Mouse (Mus musculus) liver, postnatal 0 days (tissue): ENCODE data around the gene Kcnt2. TPM values are rescaled to one million over a fixed set of nuclear protein-coding genes. Genes with fewer than 3 reads are reported as not detected.

ENCODE experiments used
- ATAC-seq: fragments of 200-750 bp; cut with Nextera tagmentation; 2 replicates; pipeline ENCODE4 v1.8.0; 2017; ENCODE audit warnings: mild to moderate bottlenecking, moderate library complexity
- DNase-seq: peaks from one replicate; pipeline ENCODE4 v3.0.0-alpha.2; 2016
- H3K27ac ChIP-seq: fragments of 300-500 bp; sonication (generic); 2 replicates; pipeline ENCODE4 v1.5.1; 2014; ENCODE audit warnings: antibody characterized with exemption, moderate library complexity, mild to moderate bottlenecking, low read depth
- H3K27me3 ChIP-seq: fragments of 300-500 bp; sonication (generic); 2 replicates; pipeline ENCODE4 v1.6.1; 2014; ENCODE audit warnings: low read length, control low read depth, mixed read lengths; ENCODE audit not compliant: insufficient read depth
- H3K36me3 ChIP-seq: fragments of 300-500 bp; sonication (generic); replicated peaks from 2 replicates; pipeline ENCODE4 v1.6.1; 2014; ENCODE audit warnings: mild to moderate bottlenecking, control low read depth, low read length, moderate library complexity, mixed read lengths; ENCODE audit not compliant: insufficient read depth
- H3K4me1 ChIP-seq: fragments of 300-500 bp; sonication (generic); 2 replicates; pipeline ENCODE4 v1.6.1; 2014; ENCODE audit warnings: antibody characterized with exemption, mild to moderate bottlenecking, control low read depth; ENCODE audit not compliant: insufficient read depth
- H3K4me2 ChIP-seq: fragments of 300-500 bp; sonication (generic); 2 replicates; pipeline ENCODE4 v1.6.1; 2014; ENCODE audit warnings: low read depth, mild to moderate bottlenecking, low read length, moderate library complexity, mixed read lengths
- H3K4me3 ChIP-seq: fragments of 300-500 bp; sonication (generic); 2 replicates; pipeline ENCODE4 v1.5.1; 2014; ENCODE audit warnings: low read depth, low read length
- H3K9ac ChIP-seq: fragments of 300-500 bp; sonication (generic); replicated peaks from 2 replicates; pipeline ENCODE4 v1.6.1; 2014; ENCODE audit warnings: mild to moderate bottlenecking, moderate library complexity
- H3K9me3 ChIP-seq: fragments of 300-500 bp; sonication (generic); 2 replicates; pipeline ENCODE4 v1.6.1; 2016; ENCODE audit warnings: mild to moderate bottlenecking, control low read depth, low read length, mixed read lengths
- CTCF ChIP-seq: sonication (generic); IDR thresholded peaks from 2 replicates; pipeline ENCODE4 v1.5.1; 2016; ENCODE audit warnings: antibody characterized with exemption, low read depth
- EP300 ChIP-seq: IDR thresholded peaks from 2 replicates; pipeline ENCODE4 v1.6.1; 2016; ENCODE audit warnings: antibody characterized with exemption, low read depth, mild to moderate bottlenecking
- WGBS: fragments of 180-500 bp; shearing (Covaris S2); extraction: QIAGEN DNeasy Blood & Tissue Kit; methylation state at CpG from one replicate; pipeline ENCODE4 v1.1.7; 2014; ENCODE audit not compliant: insufficient replicate concordance; 5-methylcytosine and 5-hydroxymethylcytosine counted together
- polyA plus RNA-seq: library from polyadenylated mRNA; unstranded; fragments of >200 nt; fragmentation: Nextera tagmentation; extraction: Ambion mirVana; gene quantifications from 2 replicates; pipeline ENCODE4 v1.2.1, GENCODE M21; 2015

The Kcnt2 gene
- polyA plus RNA-seq, 1 experiment from 2014 or later = 0.12 TPM

GRCm38 (mm10) chr1:140491406-140491805 lies 245.4 kb downstream of the Kcnt2 start:
- no peak overlapping the region for H3K9ac ChIP-seq

GRCm38 (mm10) chr1:140492237-140492636 lies 246.3 kb downstream of the Kcnt2 start:
- Histone ChIP-seq H3K4me2 (no peak overlapping the region), H3K9ac (no peak overlapping the region), H3K4me1 (no peaks in the 10 kb centered on the region), H3K4me3 (no peak overlapping the region), H3K27me3 (no peaks in the 10 kb centered on the region), H3K27ac (no peak overlapping the region), H3K9me3 (no peaks in the 10 kb centered on the region), H3K36me3 (no peaks in the 10 kb centered on the region)
- ATAC-seq = no peak
- no peak for DNase-seq
- TF ChIP-seq CTCF (no peak), EP300 (no peak)
- 83% methylated on average over 2 of the region's 2 CpGs for WGBS

More at GRCm38 (mm10) chr1:140491406-140491805, 245.4 kb downstream of the Kcnt2 start:
- TF ChIP-seq EP300 = no peak
- TF ChIP-seq CTCF = no peak
- H3K27me3 ChIP-seq = no peaks in the 10 kb centered on the region
- H3K4me2 ChIP-seq = no peak overlapping the region
- H3K4me1 ChIP-seq = no peaks in the 10 kb centered on the region
- H3K27ac ChIP-seq = no peak overlapping the region
- WGBS = 71% methylated on average over 1 of the region's 1 CpGs
- H3K9me3 ChIP-seq = no peaks in the 10 kb centered on the region
- H3K4me3 ChIP-seq = no peak overlapping the region
- ATAC-seq (no peak), DNase-seq (no peak)
- no peaks in the 10 kb centered on the region for H3K36me3 ChIP-seq

- H3K9ac ChIP-seq = no peak overlapping the region
- H3K4me1 ChIP-seq = peaks cover 5% of the 10 kb centered on the region; the same call in 1 of the 2 replicates
- no peaks in the 10 kb centered on the region for H3K27me3 ChIP-seq
- no peak overlapping the region for H3K27ac ChIP-seq
- H3K9me3 ChIP-seq = no peaks in the 10 kb centered on the region
- ATAC-seq = no peak
- no peak for DNase-seq
- no peak overlapping the region for H3K4me3 ChIP-seq
- TF ChIP-seq EP300 = no peak
- no peak for TF ChIP-seq CTCF
- no peaks in the 10 kb centered on the region for H3K36me3 ChIP-seq
- no peak overlapping the region for H3K4me2 ChIP-seq
Measured at GRCm38 (mm10) chr1:140513451-140513850, 267.5 kb downstream of the Kcnt2 start.

- Histone ChIP-seq H3K9ac (no peak overlapping the region), H3K27ac (no peak overlapping the region), H3K9me3 (no peaks in the 10 kb centered on the region), H3K36me3 (no peaks in the 10 kb centered on the region), H3K27me3 (no peaks in the 10 kb centered on the region), H3K4me2 (no peak overlapping the region), H3K4me1 (no peaks in the 10 kb centered on the region), H3K4me3 (no peak overlapping the region)
- DNase-seq (peak; percentile 23), ATAC-seq (no peak)
- TF ChIP-seq CTCF (peak; percentile 74), EP300 (no peak)
- WGBS = 33% methylated on average over 4 of the region's 4 CpGs
Measured at GRCm38 (mm10) chr1:140531285-140531908, 285.4 kb downstream of the Kcnt2 start.

GRCm38 (mm10) chr1:140534849-140535248 lies 288.9 kb downstream of the Kcnt2 start:
- Histone ChIP-seq H3K4me3 (no peak overlapping the region), H3K9ac (no peak overlapping the region), H3K4me1 (no peaks in the 10 kb centered on the region), H3K36me3 (no peaks in the 10 kb centered on the region), H3K27ac (no peak overlapping the region), H3K9me3 (no peaks in the 10 kb centered on the region), H3K27me3 (no peaks in the 10 kb centered on the region), H3K4me2 (no peak overlapping the region)
- no peak for DNase-seq
- TF ChIP-seq EP300 (no peak), CTCF (no peak)
- ATAC-seq = no peak

- Histone ChIP-seq H3K4me1 (no peaks in the 10 kb centered on the region), H3K36me3 (no peaks in the 10 kb centered on the region), H3K9ac (no peak overlapping the region), H3K4me3 (no peak overlapping the region), H3K27me3 (no peaks in the 10 kb centered on the region), H3K9me3 (no peaks in the 10 kb centered on the region), H3K4me2 (no peak overlapping the region), H3K27ac (no peak overlapping the region)
- 76% methylated on average over 3 of the region's 3 CpGs for WGBS
- DNase-seq = no peak
- ATAC-seq = no peak
- no peak for TF ChIP-seq CTCF
- no peak for TF ChIP-seq EP300
Measured at GRCm38 (mm10) chr1:140542066-140542465, 296.1 kb downstream of the Kcnt2 start.

- Histone ChIP-seq H3K4me1 (no peaks in the 10 kb centered on the region), H3K9me3 (no peaks in the 10 kb centered on the region), H3K27ac (no peak overlapping the region), H3K4me2 (no peak overlapping the region), H3K4me3 (no peak overlapping the region), H3K36me3 (no peaks in the 10 kb centered on the region), H3K27me3 (no peaks in the 10 kb centered on the region), H3K9ac (no peak overlapping the region)
- DNase-seq = no peak
- ATAC-seq = no peak
- TF ChIP-seq EP300 (no peak), CTCF (no peak)
Measured at GRCm38 (mm10) chr1:140548711-140549110, 302.8 kb downstream of the Kcnt2 start.
